Mouse (Mus musculus): ENCODE measurements around the gene Mustn1.
A peak's percentile ranks its signal among the peaks of the same experiment; 100 is the strongest.

Mustn1 gene

DNA sequence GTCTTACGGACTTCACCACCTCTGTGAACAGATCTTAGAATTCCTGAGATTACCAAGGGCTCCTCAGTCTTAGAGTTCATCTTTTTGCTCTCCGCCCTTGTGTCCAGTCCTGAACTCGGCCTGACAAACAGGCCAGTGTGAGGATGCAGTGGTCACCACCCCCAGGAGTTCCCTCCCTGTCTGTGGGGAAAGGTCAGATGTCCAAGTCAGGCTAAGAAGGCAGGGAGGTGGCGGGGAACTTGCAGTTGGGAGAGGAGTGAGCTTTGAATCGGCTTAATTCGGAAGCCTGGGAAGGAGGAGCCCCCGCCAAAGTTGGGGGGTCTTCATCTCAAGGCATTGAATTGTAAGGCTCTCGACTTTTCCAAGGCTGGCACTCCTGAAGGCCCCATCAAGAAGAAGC lies 1.3 kb downstream of the Mustn1 start:
- DNase-seq (ENCODE audit: low spot score) = no peak

DNA sequence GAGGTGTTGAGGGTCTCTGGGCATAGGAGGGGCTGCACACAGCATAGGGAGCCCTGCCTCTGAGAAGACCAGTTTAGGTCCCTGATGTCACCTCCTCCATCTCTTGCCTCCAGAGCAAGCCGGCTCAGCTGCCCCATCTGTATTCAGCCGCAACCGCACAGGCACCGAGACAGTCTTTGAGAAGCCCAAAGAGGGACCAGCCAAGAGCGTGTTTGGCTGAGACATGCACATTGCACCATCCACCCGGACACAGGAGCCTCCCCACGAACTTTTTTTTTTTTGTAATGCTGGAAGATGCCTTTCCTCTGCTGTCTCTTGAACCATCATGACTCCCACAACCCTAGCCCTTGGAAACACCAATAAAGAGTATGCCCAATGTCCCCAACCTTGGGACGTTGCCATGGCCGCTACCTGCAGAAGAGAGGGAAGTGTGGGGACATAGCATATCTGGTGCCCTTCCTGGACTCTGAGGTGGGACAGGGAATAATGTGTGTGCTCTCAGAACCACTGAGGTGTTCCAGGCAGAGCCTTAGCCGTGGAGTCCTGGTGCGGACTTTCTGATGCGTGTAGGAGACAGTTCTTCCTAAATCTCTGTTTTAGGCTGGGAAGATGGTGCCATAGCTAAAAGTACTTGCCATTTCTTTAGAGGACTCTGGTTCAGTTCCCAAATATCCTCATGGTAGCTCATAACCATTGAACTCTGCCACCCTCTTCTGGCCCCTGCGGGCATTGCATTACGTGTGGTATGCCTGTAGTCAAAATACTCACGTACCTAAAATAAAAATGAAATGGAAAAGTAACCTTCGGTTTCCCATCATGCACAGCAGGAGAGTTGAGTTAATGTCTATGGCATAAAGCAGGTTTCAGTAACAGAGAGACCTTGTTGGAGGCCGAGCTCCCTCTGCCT lies 2.1 kb downstream of the Mustn1 start:
- DNase-seq (ENCODE audit: low spot score) = no peak

DNA sequence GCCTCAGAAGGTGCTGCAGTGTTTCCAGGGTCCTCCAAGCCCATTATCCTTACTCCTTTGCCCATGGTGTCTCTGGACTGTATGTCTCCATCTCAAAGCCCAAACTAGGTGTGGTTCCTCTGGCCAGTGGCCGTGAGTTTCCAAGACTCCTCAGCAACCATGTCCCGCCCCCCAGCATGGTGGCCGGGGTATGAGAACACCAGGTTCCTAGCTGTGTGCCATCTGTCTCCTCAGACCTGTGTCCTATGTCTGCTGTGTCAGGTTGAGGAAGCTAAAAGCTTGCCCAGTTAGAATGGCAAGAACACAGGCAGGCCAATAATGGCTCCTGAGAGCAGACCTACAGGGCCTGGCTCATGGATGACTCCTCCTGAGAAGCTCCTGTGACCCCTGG lies 2.7 kb downstream of the Mustn1 start:
- DNase-seq (ENCODE audit: low spot score) = no peak

DNA sequence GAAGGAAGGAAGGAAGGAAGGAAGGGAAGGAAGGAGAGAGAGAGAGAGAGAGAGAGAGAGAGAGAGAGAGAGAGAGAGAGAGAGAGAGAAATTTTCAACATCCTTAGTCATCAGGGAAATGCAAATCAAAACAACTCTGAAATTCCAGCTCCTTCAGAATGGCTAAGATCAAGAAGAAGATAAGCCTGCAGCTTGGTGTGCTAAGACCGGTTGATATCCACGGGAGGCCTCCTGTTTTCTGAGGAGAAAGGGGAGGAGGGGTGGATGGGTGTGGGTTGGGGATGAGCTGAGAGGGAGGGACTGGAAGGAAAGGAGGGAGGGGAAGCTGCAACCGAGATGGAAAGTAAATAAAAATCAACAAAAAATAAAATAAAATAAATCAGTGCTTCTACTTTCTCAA lies 6.3 kb downstream of the Mustn1 start:
- DNase-seq (ENCODE audit: low spot score) = no peak

DNA sequence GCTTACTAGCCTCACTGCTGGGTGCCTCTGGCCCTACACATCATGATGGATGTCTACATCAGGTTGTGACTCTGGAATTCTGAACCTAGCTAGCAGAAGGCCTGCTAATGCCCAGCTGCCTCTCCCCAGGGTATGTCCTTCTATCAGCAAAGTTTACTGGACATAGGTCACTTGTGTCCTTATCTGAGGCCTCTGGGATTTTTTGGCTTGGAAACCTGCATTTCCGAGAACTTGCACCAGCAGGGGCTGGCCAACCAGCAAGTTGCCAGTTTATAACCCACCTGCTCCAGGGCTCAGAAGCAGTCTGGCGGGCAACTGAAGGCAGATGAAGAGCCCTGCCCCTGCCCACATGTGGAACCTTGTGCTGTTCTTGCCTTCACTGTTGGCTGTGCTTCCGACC lies 7.2 kb downstream of the Mustn1 start, which contains the start of gene Itih4:
Gene Itih4, plus strand, starts transcription at position 273 of the 400 bp plus-strand sequence.
- DNase-seq (ENCODE audit: low spot score) = no peak

DNA sequence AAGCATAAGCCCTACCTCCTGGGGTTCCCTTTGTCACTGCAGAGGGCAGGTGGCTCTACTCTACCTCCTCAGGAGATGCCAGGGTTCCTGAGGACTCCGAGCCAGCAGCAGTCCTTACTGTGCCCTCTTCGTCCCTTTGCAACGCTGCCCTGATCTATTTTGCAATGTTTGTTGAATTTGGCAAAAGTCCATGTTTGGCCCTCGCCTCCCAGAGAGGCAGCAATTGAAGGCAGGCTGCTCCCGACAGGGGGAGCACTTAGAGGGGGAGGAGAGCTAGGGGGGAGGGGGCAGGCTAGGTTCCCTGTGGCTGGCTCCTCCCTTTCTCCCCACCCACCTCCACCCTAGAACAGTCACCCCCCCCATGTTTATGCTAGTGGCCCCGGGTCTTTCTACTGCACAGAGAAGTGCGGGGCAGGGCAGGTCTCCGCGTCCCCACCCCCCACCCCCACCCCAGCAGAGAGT lies 9.3 kb downstream of the Mustn1 start:
- DNase-seq (ENCODE audit: low spot score) = no peak

DNA sequence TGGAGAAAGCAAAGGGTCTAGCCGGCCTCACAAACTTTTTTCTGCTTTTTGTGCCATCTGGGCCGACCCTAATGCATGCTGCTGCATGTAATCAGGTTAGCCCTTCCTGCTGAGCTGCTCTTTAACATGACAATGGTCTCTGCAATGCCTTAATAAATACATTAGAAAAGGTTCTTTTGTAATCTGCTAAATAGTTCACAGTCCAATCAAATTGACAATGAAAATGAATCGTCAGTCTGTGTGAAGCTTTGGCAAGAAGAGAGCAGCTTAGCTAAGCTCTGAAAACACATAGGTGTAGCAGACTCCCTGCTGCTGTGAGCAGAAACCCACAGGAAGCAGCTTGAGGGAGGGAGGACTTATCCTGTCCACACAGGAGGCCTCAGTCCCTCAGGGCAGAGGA lies 21.0 kb downstream of the Mustn1 start:
- no peak for DNase-seq (ENCODE audit: low spot score)

DNA sequence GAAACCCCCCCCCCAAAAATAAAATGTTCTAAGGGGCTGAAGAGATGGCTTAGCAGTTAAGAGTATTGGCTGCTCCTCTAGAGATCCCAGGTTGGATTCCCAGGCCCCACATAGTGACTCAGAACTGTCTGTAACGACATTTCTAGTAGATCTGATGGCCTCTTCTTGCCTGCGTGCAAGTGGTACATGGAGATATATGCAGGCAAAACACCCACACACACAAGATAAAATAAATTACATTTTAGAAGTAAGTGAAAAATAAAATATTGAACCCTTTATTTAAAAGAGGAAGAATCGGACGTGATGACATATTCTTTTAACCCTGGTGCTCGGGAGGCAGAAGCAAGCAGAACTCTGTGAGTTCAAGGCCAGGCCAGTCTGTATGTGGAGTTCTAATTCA lies 23.6 kb downstream of the Mustn1 start:
- DNase-seq (ENCODE audit: low spot score) = no peak

DNA sequence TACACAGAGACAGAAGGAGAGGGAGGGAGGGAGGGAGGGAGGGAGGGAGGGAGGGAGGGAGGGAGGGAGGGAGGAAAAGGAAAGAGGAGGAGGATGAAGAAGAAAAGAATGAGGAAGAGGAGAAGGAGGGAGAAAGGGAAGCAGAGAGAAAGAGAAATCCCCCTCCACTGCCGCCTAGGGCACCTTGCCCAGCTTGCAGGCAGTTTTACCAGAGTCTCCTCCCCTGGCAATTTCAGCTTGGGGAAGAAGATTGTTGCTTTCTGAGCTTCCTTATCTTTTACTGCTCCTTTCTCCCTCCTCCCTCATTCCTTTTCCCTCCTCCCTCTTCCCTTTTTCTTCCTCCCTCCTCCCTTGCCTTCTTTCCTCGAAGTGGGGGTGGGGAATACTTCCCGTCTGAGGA lies 24.0 kb downstream of the Mustn1 start:
- no peak for DNase-seq (ENCODE audit: low spot score)

DNA sequence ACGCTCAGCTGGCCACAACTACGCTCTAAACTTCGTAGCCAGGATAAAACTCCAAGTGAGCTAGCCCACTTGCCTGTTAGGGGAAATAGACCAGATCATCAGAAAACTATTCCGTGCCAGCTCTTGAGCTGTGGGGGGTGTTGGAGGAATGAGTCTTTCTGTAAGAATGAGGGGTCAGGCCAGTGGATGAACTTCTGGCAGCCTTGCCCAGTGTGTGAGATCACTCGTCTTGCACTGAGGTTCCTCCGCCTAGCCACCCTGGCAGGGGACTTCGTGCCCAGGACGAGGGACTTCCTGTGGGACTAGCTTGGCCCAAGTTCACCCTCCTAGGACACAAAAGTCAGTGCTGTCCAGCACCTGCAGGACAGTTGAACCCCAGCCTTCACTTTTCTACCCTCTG lies 25.3 kb downstream of the Mustn1 start:
- no peak for DNase-seq (ENCODE audit: low spot score)

DNA sequence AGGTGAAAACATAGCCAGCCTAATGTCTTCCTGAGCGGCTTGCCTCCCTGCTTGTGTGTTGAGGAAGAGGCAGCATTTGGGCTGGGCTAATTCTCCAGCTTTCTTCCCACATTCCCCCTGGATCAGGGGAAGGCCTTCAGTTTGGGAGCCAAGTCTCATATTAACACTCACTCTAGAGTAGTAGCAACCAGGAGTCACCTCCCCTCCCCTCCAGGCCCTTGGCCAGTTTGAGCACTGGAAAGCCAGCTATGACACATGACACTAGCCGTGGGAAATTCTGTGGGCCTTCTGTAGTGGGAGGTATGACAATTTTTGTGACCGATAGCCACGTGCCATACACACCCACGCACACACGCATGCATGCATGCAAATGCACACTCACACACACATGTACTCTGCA lies 27.0 kb downstream of the Mustn1 start:
- DNase-seq (ENCODE audit: low spot score) = no peak

DNA sequence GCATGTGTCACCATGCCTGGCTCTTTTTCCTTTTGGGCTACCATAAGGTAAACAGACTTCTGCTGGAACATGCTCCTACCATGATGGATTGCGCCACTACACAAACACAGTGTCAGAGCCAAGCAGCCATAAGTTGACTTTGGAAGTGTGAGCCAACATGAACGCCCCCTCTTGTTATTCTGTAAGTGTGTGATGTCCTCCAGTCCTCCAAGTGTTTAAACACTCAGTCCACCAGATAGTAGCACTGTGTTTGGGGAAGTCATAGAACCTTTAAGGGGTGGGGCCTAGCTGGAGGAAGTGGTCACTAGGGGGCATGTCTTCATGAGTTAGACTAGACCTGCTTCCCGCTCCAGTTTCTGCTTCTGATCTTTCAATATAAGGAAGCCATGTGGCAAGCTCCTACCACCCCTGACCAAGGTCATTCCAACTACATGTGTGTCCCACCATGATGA lies 28.8 kb downstream of the Mustn1 start:
- DNase-seq (ENCODE audit: low spot score) = no peak

DNA sequence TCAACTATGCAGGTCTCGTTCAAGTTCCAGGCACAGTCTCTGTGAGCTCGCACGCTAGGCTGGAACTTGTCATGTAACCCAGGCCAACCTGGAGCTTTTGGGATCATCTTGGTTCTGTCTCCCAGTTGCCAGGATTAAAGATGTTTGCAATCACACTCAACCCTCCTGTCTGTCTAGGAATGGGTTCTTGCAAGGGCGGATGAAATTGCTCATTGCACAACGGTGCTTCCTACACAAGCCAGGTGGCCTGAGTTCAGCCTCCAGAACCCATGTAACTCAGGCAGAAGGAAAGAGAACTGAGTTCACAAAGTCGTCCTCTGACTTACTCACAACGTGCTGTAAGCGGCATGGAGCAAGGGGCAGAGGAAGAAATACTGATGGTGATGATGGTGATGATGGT lies 32.1 kb downstream of the Mustn1 start:
- no peak for DNase-seq (ENCODE audit: low spot score)

DNA sequence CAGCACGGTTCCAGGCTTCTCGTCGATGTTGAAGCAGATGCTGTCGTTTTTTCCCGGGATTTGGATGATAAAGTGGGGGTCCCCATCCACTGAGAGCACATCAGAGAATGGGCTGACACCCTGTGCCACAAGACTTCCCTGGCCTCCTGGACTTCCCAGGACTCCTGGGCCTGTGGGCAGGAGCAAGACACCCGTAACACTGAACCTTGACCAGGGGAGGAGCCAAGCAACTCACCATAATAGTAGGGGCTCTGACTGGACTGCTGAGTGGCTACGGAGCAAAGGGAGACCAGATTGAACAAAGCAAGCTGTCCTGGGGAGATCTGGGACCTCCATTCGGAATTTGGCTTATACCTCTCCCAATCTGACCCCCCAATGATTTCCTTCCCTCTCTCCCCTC lies 33.6 kb downstream of the Mustn1 start:
- DNase-seq (ENCODE audit: low spot score) = no peak

DNA sequence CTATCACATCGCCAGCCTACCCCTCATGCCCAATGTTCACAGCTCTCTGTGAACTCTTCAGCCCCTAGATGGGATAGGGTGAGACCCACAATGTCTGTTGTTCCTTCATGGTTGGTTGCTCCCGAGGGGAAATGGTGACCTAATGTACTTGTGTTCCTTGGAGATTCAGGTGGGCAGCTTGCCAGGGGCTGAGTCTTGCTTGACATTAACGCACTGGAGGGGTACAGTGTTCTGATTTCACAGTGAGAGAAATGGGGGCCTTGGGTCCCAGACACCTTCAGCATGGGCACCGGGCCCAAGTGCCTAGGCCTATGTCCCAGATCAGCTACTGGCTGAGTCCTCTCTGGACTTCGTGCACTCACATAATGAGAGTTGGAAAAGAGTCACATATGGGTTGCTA lies 34.4 kb downstream of the Mustn1 start:
- DNase-seq (ENCODE audit: low spot score) = no peak

DNA sequence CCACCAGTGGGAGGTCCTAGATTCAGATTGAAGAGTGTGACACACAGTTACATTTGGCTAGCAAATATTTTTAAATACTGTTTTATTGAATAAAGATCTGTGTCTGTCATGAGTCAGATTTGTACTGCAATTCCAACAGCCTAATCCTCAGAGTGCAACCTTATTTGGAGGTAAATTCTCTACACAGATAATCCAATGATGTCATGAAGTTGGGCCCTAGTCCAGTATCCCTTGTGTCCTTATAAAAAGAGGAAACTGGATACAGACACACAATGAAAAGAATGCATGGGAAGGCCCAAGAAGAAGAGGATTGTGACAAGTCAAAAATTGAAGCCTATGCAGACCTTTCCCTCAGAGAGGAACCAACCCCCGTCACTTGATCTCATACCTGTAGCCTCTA lies 37.5 kb downstream of the Mustn1 start:
- no peak for DNase-seq (ENCODE audit: low spot score)

DNA sequence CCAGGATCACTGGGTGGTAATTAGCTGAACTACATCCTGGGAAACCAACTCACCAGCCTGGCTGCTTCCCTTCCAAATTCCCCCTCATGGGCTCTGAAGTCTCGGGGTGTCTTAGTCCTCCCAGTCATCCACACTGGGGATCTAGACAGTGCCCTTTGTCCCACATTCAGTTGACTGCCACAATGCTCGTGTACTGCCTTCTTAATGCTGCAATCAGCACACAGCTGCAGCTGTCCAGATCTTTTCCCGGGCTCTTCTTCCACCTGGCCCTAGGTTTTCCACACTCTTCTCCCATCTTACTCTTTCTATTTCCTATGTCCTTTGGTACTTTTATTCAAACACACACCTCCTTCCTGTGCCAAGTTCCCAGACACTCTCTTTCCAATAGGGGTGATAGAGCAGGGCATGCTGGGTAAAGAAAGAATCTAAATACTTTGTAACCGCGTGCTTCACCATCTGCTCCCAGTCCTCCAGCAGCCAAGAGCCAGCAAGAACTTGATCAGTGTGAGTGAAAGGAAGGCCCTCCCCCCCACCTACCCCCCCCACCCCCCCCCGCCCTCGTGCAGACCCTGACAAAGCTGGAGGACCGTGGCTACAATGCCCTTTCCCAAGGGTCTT lies 43.2 kb downstream of the Mustn1 start:
- no peak for DNase-seq (ENCODE audit: low spot score)

DNA sequence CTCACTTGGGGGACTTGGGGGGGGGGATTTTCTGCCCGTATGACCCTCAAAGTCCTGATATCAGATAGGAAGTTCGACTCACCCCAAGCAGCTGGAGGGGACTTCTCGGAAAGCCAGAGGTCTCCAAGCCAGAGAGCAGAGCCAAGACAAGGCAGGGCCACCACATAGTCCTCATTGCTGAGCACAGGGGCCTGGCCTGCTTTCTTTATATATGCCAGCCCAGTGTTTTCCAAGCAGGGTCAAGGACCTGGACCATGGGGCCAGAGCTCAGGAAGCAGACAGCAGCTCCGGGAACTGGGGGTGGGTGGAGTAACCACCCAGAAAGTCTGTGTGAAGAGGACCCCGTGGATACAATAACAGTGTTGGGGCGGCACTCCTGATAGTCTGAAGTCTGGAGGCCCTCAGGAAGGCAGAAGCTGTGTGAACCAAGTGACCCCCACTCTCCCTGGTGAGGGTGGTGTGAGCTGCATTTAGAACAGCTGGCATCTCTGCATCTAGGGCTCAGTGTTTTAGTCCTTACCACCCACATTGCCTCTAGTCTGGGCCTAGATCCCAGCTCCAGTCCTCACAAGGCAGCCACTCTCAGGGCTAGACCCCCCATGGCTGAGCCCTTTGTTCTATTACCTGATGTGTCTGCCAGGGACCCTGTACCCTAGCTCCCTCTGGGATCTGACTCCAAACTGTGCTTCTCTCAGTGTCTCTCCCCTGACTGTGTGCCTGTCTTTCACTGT lies 44.5 kb downstream of the Mustn1 start, which contains the start of gene Itih3:
Gene Itih3, minus strand, starts transcription at position 386 of the 731 bp plus-strand sequence.
- peak; percentile 29 for DNase-seq (ENCODE audit: low spot score)

DNA sequence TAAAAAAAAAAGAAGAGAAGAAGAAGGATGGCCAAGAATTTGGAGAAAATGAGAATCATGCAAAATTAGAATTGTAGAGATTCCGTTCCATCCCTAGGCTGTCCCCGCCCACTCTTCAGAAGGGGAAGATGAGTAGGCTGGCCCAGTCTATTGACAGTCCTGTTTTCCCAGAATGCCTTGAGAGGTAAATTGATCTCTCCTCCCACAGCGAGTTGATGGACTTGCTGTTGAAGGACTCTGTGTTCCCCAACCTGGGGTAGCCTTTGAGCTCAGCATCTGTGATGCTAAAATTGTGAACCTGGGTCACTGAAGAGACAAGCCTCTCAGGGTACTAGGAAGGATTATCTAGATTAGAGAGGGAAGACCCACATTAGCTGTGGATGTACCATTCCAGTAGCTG lies 46.5 kb downstream of the Mustn1 start:
- DNase-seq (ENCODE audit: low spot score) = no peak

DNA sequence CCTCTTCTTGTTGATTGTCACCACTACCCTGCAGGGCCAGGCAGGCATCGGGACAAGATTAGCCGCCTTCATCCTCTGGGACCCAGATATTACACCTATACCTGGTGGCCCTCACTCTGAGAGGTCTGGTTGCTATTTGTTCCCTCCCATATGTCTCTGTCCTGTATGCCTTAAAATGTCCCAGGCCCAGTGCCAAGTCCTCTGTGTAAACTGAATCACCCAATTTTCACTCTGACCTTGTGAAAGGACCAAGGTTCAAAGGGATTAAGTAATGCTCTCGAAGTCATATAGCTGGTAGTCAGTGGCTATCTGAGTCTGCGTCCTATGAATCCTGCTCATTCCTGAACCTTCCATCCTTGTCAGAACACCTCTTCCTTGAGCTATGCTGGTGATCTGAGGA lies 51.4 kb downstream of the Mustn1 start:
- DNase-seq (ENCODE audit: low spot score) = no peak

Measured in left cerebral cortex, adult 11 months (tissue).